Mouse (Mus musculus) CH12.LX (cell line): Measurements from ENCODE around the gene Ncoa3.

Experiments
- CTCF ChIP-seq, 2 experiments: IDR thresholded peaks in 1 of 2; conservative IDR thresholded peaks in 1 of 2; 2 replicates each; pipeline ENCODE4 v1.5.1; 2011 to 2012; ENCODE audit warnings: low read depth in 2 of 2, low read length in 2 of 2, improper control_type of control experiment in 1 of 2, inconsistent platforms in 1 of 2, mild to moderate bottlenecking in 1 of 2, moderate library complexity in 1 of 2
- ETS1 ChIP-seq: conservative IDR thresholded peaks from 2 replicates; pipeline ENCODE4 v1.6.1; 2012; ENCODE audit warnings: low read depth, mild to moderate bottlenecking, inconsistent platforms, low read length, improper control_type of control experiment, moderate library complexity
- MAFK ChIP-seq: IDR thresholded peaks from 2 replicates; pipeline ENCODE4 v1.6.1; 2011; ENCODE audit warnings: low read length, improper control_type of control experiment; ENCODE audit not compliant: insufficient replicate concordance
- POLR2A ChIP-seq: IDR thresholded peaks from 2 replicates; pipeline ENCODE4 v1.6.1; 2011; ENCODE audit warnings: low read depth, mild to moderate bottlenecking, improper control_type of control experiment, low read length

DNA sequence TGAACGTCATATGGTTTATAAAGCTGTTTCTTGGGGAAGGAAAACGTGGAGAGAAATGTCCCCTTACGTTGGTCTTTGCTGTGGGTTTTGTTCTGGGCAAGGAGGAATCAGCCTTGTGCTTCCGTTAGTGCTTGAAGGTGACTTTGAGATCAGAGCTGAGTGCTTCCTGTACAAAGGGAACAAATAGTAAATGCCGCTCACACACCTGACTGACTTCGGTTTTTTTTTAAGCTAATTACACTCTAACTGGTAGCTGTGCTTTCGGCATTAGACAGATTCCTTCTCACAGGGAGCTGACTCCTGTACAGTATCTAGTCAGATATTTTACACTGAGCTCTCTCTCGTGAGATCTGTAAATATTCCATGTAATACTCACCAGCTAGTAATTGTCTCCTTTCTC is 29.9 kb downstream of the Ncoa3 start:
- no peak for TF ChIP-seq ETS1
- TF ChIP-seq CTCF (conservative IDR thresholded peaks at IDR 0.05 in 1 of 2, IDR thresholded peaks at IDR 0.05 in 1 of 2; ENCODE audit: low read depth in 2 of 2, low read length in 2 of 2) = no peak
- no peak for TF ChIP-seq POLR2A
- TF ChIP-seq MAFK = no peak
